Mouse (Mus musculus): ENCODE measurements around the gene Egfl7.

GRCm38 (mm10) chr2:26551446-26551845, 28.4 kb upstream of the Egfl7 start:
- TF ChIP-seq EP300 (IDR thresholded peaks at IDR 0.05; ENCODE audit: low read depth) (no peak), CTCF (IDR thresholded peaks at IDR 0.05; ENCODE audit: low read depth) (no peak)
